Mouse (Mus musculus) olfactory bulb, adult 2 months (tissue): Measurements from ENCODE around the gene Rnaseh2c. TPM values are rescaled to one million over a fixed set of nuclear protein-coding genes. Genes with fewer than 3 reads are reported as not detected.
A peak's percentile ranks its signal among the peaks of the same experiment; 100 is the strongest.

ENCODE experiments used
- H3K27ac ChIP-seq: fragments of 200-500 bp; 2 replicates; pipeline ENCODE4 v1.5.1; 2012; ENCODE audit warnings: low read depth, low read length; ENCODE audit not compliant: insufficient read depth
- H3K4me1 ChIP-seq: fragments of 200-500 bp; 2 replicates; pipeline ENCODE4 v1.6.1; 2012; ENCODE audit warnings: low read length; ENCODE audit not compliant: control insufficient read depth, insufficient read depth
- H3K4me3 ChIP-seq: fragments of 200-500 bp; 2 replicates; pipeline ENCODE4 v1.5.1; 2012; ENCODE audit warnings: mild to moderate bottlenecking, low read depth, low read length, moderate library complexity; ENCODE audit not compliant: insufficient read depth
- CTCF ChIP-seq: fragments of 200-500 bp; IDR thresholded peaks from 2 replicates; pipeline ENCODE4 v1.5.1; 2012; ENCODE audit warnings: low read depth, mild to moderate bottlenecking, low read length, moderate library complexity; ENCODE audit not compliant: insufficient read depth
- POLR2A ChIP-seq: fragments of 200-500 bp; IDR thresholded peaks from 2 replicates; pipeline ENCODE4 v1.6.1; 2012; ENCODE audit warnings: mild to moderate bottlenecking, low read depth, low read length, moderate library complexity; ENCODE audit not compliant: insufficient read depth
- WGBS: fragments of 180-500 bp; shearing (Covaris S2); methylation state at CpG from one replicate; pipeline ENCODE4 v1.1.7; 2018; 5-methylcytosine and 5-hydroxymethylcytosine counted together
- polyA plus RNA-seq: library from polyadenylated mRNA; stranded (reverse); fragments of >200 nt; gene quantifications from 2 replicates; pipeline ENCODE4 v1.2.4, GENCODE M21; 2012; ENCODE audit warnings: low replicate concordance; ENCODE audit not compliant: missing spikeins, insufficient read depth, insufficient read length

Rnaseh2c gene
- polyA plus RNA-seq, 1 experiment, result not detected

GRCm38 (mm10) chr19:5651502-5652274 lies 50.0 kb downstream of the Rnaseh2c start:
- Histone ChIP-seq H3K27ac (no peak overlapping the region), H3K4me3 (no peak overlapping the region), H3K4me1 (peaks cover 31% of the 10 kb centered on the region)
- 67% methylated on average over 13 of the region's 13 CpGs for WGBS
- TF ChIP-seq CTCF, result no peak

GRCm38 (mm10) chr19:5652570-5652969 lies 50.9 kb downstream of the Rnaseh2c start:
- WGBS, result 81% methylated on average over 6 of the region's 6 CpGs
- TF ChIP-seq POLR2A (no peak), CTCF (no peak)
- H3K4me1 ChIP-seq, result peaks cover 31% of the 10 kb centered on the region

DNA sequence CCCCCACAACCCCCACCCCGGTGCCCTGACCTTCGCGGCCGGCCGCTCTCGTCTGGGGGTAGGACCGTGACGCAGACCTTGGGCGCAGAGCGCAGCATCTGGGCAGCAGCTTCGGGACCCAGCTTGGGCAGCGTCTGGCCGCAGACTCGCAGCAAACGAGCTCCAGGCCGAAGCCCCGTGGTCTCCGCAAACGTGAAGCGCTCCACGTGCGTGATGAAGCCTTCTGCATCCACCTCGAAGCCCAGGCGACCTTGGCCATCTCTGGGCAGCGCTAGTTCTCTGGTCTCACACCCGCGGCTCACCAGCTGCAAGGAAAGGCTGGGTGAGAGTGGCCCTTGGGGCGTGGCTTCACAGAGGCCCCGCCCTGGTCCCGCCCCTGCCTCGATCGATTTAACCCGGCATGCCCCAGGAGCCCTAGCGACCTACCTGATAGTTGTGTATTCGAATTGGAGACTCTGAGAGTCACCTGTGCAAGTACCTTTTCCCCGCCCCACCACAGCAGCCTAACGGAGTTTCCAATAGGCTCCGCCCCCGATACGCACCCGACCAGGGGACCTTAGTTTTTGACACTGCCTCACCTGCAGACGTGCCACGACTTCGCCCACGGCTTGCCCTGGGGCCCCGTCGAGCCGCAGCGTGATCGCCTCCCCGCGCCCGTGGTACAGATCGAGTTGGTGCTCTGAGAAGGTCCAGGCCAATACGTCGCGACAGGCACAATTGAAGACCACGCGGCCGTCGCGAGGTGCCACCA lies 52.5 kb downstream of the Rnaseh2c start:
- no peak for TF ChIP-seq POLR2A
- TF ChIP-seq CTCF, result no peak
- H3K4me3 ChIP-seq, result peak overlapping the region; percentile 47
- H3K27ac ChIP-seq, result no peak overlapping the region
- 14% methylated on average over 62 of the region's 62 CpGs for WGBS
- peaks cover 21% of the 10 kb centered on the region for H3K4me1 ChIP-seq

More at GRCm38 (mm10) chr19:5652570-5652969, 50.9 kb downstream of the Rnaseh2c start:
- no peak overlapping the region for H3K4me3 ChIP-seq
- H3K27ac ChIP-seq, result no peak overlapping the region

- Histone ChIP-seq H3K27ac (no peak overlapping the region), H3K4me1 (peaks cover 15% of the 10 kb centered on the region), H3K4me3 (peak overlapping the region; percentile 47)
- 18% methylated on average over 43 of the region's 43 CpGs for WGBS
- no peak for TF ChIP-seq POLR2A
- TF ChIP-seq CTCF, result no peak
Measured at GRCm38 (mm10) chr19:5654720-5655298, 53.1 kb downstream of the Rnaseh2c start.

Other genes starting within 250 kb of the Rnaseh2c start
- gene Eif1ad, start 235.1 kb upstream of the Rnaseh2c start, polyA plus RNA-seq, result not detected in 2 replicates
- gene Banf1, start 234.7 kb upstream of the Rnaseh2c start, polyA plus RNA-seq, result not detected in 2 replicates
- gene Sart1, start 213.2 kb upstream of the Rnaseh2c start, polyA plus RNA-seq, result not detected in 2 replicates
- not detected in 2 replicates for gene Tsga10ip, start 199.3 kb upstream of the Rnaseh2c start, polyA plus RNA-seq
- gene Drap1, start 176.9 kb upstream of the Rnaseh2c start, polyA plus RNA-seq, result not detected in 2 replicates
- not detected in 2 replicates for gene AI837181, start 176.7 kb upstream of the Rnaseh2c start, polyA plus RNA-seq
- gene Fosl1, start 154.3 kb upstream of the Rnaseh2c start, polyA plus RNA-seq, result not detected in 2 replicates
- not detected in 2 replicates for gene Ccdc85b, start 144.0 kb upstream of the Rnaseh2c start, polyA plus RNA-seq
- not detected in 2 replicates for gene Fibp, start 141.3 kb upstream of the Rnaseh2c start, polyA plus RNA-seq
- not detected in 2 replicates for gene Ctsw, start 133.4 kb upstream of the Rnaseh2c start, polyA plus RNA-seq
- gene Efemp2, start 127.9 kb upstream of the Rnaseh2c start, polyA plus RNA-seq, result not detected in 2 replicates
- not detected in 2 replicates for gene Mus81, start 113.5 kb upstream of the Rnaseh2c start, polyA plus RNA-seq
- 1,186 and 1,283 TPM in 2 replicates for gene Cfl1, start 111.4 kb upstream of the Rnaseh2c start, polyA plus RNA-seq
- not detected in 2 replicates for gene 1700020D05Rik, start 98.1 kb upstream of the Rnaseh2c start, polyA plus RNA-seq
- not detected in 2 replicates for gene Snx32, start 91.3 kb upstream of the Rnaseh2c start, polyA plus RNA-seq
- not detected in 2 replicates for gene Ovol1, start 41.2 kb upstream of the Rnaseh2c start, polyA plus RNA-seq
- not detected in 2 replicates for gene Ap5b1, start 33.8 kb upstream of the Rnaseh2c start, polyA plus RNA-seq
- not detected in 2 replicates for gene Kat5, start 8.4 kb downstream of the Rnaseh2c start, polyA plus RNA-seq
- not detected in 2 replicates for gene Rela, start 35.6 kb downstream of the Rnaseh2c start, polyA plus RNA-seq
- not detected in 2 replicates for gene Sipa1, start 61.8 kb downstream of the Rnaseh2c start, polyA plus RNA-seq
- not detected in 2 replicates for gene Map3k11, start 86.9 kb downstream of the Rnaseh2c start, polyA plus RNA-seq
- gene Pcnx3, start 87.0 kb downstream of the Rnaseh2c start, polyA plus RNA-seq, result not detected in 2 replicates
- not detected in 2 replicates for gene Kcnk7, start 102.5 kb downstream of the Rnaseh2c start, polyA plus RNA-seq
- not detected in 2 replicates for gene Ehbp1l1, start 124.4 kb downstream of the Rnaseh2c start, polyA plus RNA-seq
- not detected in 2 replicates for gene Fam89b, start 127.8 kb downstream of the Rnaseh2c start, polyA plus RNA-seq
- not detected in 2 replicates for gene Ltbp3, start 139.0 kb downstream of the Rnaseh2c start, polyA plus RNA-seq
- gene Scyl1, start 169.5 kb downstream of the Rnaseh2c start, polyA plus RNA-seq, result not detected in 2 replicates